Mouse (Mus musculus): ENCODE data around the gene Ahsa1.

DNA sequence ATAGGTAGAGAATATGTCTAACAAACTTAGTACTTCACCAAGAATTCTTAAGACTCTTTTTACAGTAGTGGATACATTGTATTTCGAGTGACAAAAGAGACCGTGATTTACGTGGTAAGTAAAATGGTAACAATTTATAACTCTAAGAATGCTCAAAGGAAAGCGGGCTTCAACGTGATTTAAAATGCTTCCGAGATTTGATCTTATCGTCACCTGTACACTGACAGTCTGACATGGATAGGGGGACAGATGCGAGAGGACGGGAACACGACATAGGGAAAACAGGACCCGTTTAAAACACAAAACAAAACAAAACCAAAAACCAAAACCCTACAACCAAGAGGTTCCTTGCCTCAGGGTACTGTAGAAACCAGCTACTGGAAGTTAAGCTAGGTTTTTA lies 835 bp upstream of the Ahsa1 start:
- TF ChIP-seq CTCF (IDR thresholded peaks at IDR 0.05; ENCODE audit: low read depth), result no peak
- TF ChIP-seq EP300 (IDR thresholded peaks at IDR 0.05; ENCODE audit: low read depth), result no peak
